Mouse (Mus musculus) myocyte (in vitro differentiated cells): ENCODE results near the gene Pkd1.

ENCODE experiments used
- CEBPB ChIP-seq: IDR thresholded peaks from 2 replicates; pipeline ENCODE4 v1.6.1; 2011; ENCODE audit warnings: mild to moderate bottlenecking, moderate library complexity; ENCODE audit not compliant: poor library complexity, insufficient read depth, severe bottlenecking
- E2F4 ChIP-seq: IDR thresholded peaks from one replicate; pipeline ENCODE4 v1.6.1; 2011; ENCODE audit warnings: mild to moderate bottlenecking, control low read depth, moderate library complexity; ENCODE audit not compliant: insufficient read depth
- MYOD1 ChIP-seq, 3 experiments: IDR thresholded peaks; one replicate each; pipeline ENCODE4 v1.6.1; 2011; ENCODE audit warnings: control low read depth in 2 of 3, low read depth in 2 of 3, mild to moderate bottlenecking in 2 of 3, moderate library complexity in 1 of 3; ENCODE audit not compliant: insufficient read length in 2 of 3, control insufficient read depth in 1 of 3
- POLR2A ChIP-seq: IDR thresholded peaks from one replicate; pipeline ENCODE4 v1.6.1; 2011; ENCODE audit warnings: low read depth, mild to moderate bottlenecking, control low read depth, moderate library complexity; ENCODE audit not compliant: insufficient read length
- POLR2AphosphoS2 ChIP-seq: IDR thresholded peaks from one replicate; pipeline ENCODE4 v1.6.1; 2011; ENCODE audit warnings: low read depth, control low read depth; ENCODE audit not compliant: insufficient read length
- REST ChIP-seq: IDR thresholded peaks from one replicate; pipeline ENCODE4 v1.6.1; 2011; ENCODE audit warnings: mild to moderate bottlenecking, control low read depth, moderate library complexity; ENCODE audit not compliant: insufficient read depth, insufficient read length
- TCF12 ChIP-seq: IDR thresholded peaks from one replicate; pipeline ENCODE4 v1.6.1; 2011; ENCODE audit warnings: mild to moderate bottlenecking, control low read depth; ENCODE audit not compliant: poor library complexity, insufficient read depth, severe bottlenecking
- USF1 ChIP-seq: IDR thresholded peaks from one replicate; pipeline ENCODE4 v1.6.1; 2011; ENCODE audit warnings: low read depth, mild to moderate bottlenecking, control low read depth, moderate library complexity

GRCm38 (mm10) chr17:24603961-24604360 lies 54.3 kb downstream of the Pkd1 start:
- no peak for TF ChIP-seq POLR2A
- TF ChIP-seq E2F4: no peak
- no peak for TF ChIP-seq USF1
- TF ChIP-seq POLR2AphosphoS2: no peak
- no peak for TF ChIP-seq TCF12
- TF ChIP-seq CEBPB: no peak
- peak in 1 of 3 experiments; percentile 32 for TF ChIP-seq MYOD1 (IDR thresholded peaks at IDR 0.05; ENCODE audit: control insufficient read depth in 1 of 3, insufficient read length in 2 of 3, low read depth in 2 of 3)
- TF ChIP-seq REST: no peak
